Mouse (Mus musculus) megakaryocyte, embryonic 14.5 days (primary cell): ENCODE data around the gene Slc39a7. TPM values are rescaled to one million over a fixed set of nuclear protein-coding genes. Genes with fewer than 3 reads are reported as not detected.

Source experiments
- H3K27me3 ChIP-seq: replicated peaks from 2 replicates; pipeline ENCODE3; 2012; ENCODE audit warnings: inconsistent platforms
- H3K36me3 ChIP-seq: replicated peaks from 2 replicates; pipeline ENCODE3; 2012; ENCODE audit warnings: low read length, inconsistent platforms, mixed read lengths
- H3K4me1 ChIP-seq: 2 replicates; pipeline ENCODE4 v1.6.1; 2012; ENCODE audit warnings: inconsistent platforms
- H3K4me3 ChIP-seq: replicated peaks from 2 replicates; pipeline ENCODE3; 2012; ENCODE audit warnings: moderate library complexity, mild to moderate bottlenecking, inconsistent platforms
- H3K9me3 ChIP-seq: 2 replicates; pipeline ENCODE4 v1.6.1; 2012; ENCODE audit warnings: inconsistent platforms
- FLI1 ChIP-seq: IDR thresholded peaks from 2 replicates; pipeline ENCODE4 v1.6.1; 2012; ENCODE audit warnings: low read length, inconsistent platforms, mixed read lengths
- GATA1 ChIP-seq: IDR thresholded peaks from 3 replicates; pipeline ENCODE4 v1.6.1; 2012; ENCODE audit warnings: mixed read lengths, low read length, inconsistent platforms, borderline replicate concordance
- polyA plus RNA-seq: library from polyadenylated mRNA; stranded (reverse); fragments of >175 nt; gene quantifications from 2 replicates; pipeline ENCODE4 v1.2.3, GENCODE M21; 2012; ENCODE audit warnings: low replicate concordance; ENCODE audit not compliant: insufficient read depth

The Slc39a7 gene
- polyA plus RNA-seq, 1 experiment, result 63.6 TPM

GRCm38 (mm10) chr17:34045941-34046340 lies 14.5 kb upstream of the Slc39a7 start:
- Histone ChIP-seq H3K27me3 (peaks cover 12% of the 10 kb centered on the region), H3K4me1 (peaks cover 30% of the 10 kb centered on the region), H3K4me3 (no peak overlapping the region), H3K36me3 (peaks cover 75% of the 10 kb centered on the region), H3K9me3 (peaks cover 22% of the 10 kb centered on the region)
- no peak for TF ChIP-seq FLI1
- TF ChIP-seq GATA1, result no peak

- Histone ChIP-seq H3K36me3 (peaks cover 66% of the 10 kb centered on the region), H3K9me3 (no peaks in the 10 kb centered on the region), H3K4me3 (no peak overlapping the region), H3K4me1 (peaks cover 31% of the 10 kb centered on the region), H3K27me3 (peaks cover 22% of the 10 kb centered on the region)
- TF ChIP-seq GATA1 (no peak), FLI1 (no peak)
These were observed 8.3 kb upstream of the Slc39a7 start for GRCm38 (mm10) chr17:34039562-34040450.

- TF ChIP-seq GATA1 (no peak), FLI1 (no peak)
- Histone ChIP-seq H3K4me1 (peaks cover 35% of the 10 kb centered on the region), H3K9me3 (no peaks in the 10 kb centered on the region), H3K27me3 (peaks cover 22% of the 10 kb centered on the region), H3K36me3 (peaks cover 65% of the 10 kb centered on the region), H3K4me3 (no peak within 1 kb of the TSS)
These were observed 7.5 kb upstream of the Slc39a7 start, which contains the start of gene Col11a2 for GRCm38 (mm10) chr17:34038878-34039561. Col11a2 (plus strand) TSS chr17:34039437.

GRCm38 (mm10) chr17:34038440-34038839 lies 7.0 kb upstream of the Slc39a7 start:
- no peak overlapping the region for H3K4me3 ChIP-seq
- H3K4me1 ChIP-seq, result peaks cover 41% of the 10 kb centered on the region
- H3K27me3 ChIP-seq, result peaks cover 22% of the 10 kb centered on the region
- peaks cover 63% of the 10 kb centered on the region for H3K36me3 ChIP-seq
- no peaks in the 10 kb centered on the region for H3K9me3 ChIP-seq
- TF ChIP-seq FLI1 (no peak), GATA1 (no peak)

GRCm38 (mm10) chr17:34037241-34037640 lies 5.8 kb upstream of the Slc39a7 start:
- Histone ChIP-seq H3K9me3 (no peaks in the 10 kb centered on the region), H3K27me3 (peaks cover 19% of the 10 kb centered on the region), H3K36me3 (peaks cover 56% of the 10 kb centered on the region), H3K4me1 (peaks cover 53% of the 10 kb centered on the region), H3K4me3 (no peak overlapping the region)
- no peak for TF ChIP-seq GATA1
- no peak for TF ChIP-seq FLI1

GRCm38 (mm10) chr17:34036647-34037046 lies 5.2 kb upstream of the Slc39a7 start:
- peaks cover 55% of the 10 kb centered on the region for H3K36me3 ChIP-seq
- peaks cover 48% of the 10 kb centered on the region for H3K4me1 ChIP-seq
- H3K27me3 ChIP-seq, result peaks cover 13% of the 10 kb centered on the region
- TF ChIP-seq FLI1 (no peak), GATA1 (no peak)
- H3K9me3 ChIP-seq, result no peaks in the 10 kb centered on the region
- H3K4me3 ChIP-seq, result no peak overlapping the region

GRCm38 (mm10) chr17:34035517-34035916 lies 4.0 kb upstream of the Slc39a7 start:
- no peak for TF ChIP-seq GATA1
- no peak for TF ChIP-seq FLI1
- peaks cover 41% of the 10 kb centered on the region for H3K4me1 ChIP-seq
- H3K4me3 ChIP-seq, result no peak overlapping the region
- H3K36me3 ChIP-seq, result peaks cover 58% of the 10 kb centered on the region
- H3K9me3 ChIP-seq, result no peaks in the 10 kb centered on the region
- H3K27me3 ChIP-seq, result peaks cover 8% of the 10 kb centered on the region

GRCm38 (mm10) chr17:34034064-34034463 lies 2.6 kb upstream of the Slc39a7 start:
- Histone ChIP-seq H3K27me3 (no peaks in the 10 kb centered on the region), H3K9me3 (no peaks in the 10 kb centered on the region), H3K4me1 (peaks cover 41% of the 10 kb centered on the region), H3K36me3 (peaks cover 70% of the 10 kb centered on the region), H3K4me3 (peak overlapping the region; percentile 34)
- TF ChIP-seq GATA1, result no peak
- TF ChIP-seq FLI1, result no peak

- peak overlapping the region; percentile 92 for H3K4me3 ChIP-seq
- TF ChIP-seq GATA1, result no peak
- no peak for TF ChIP-seq FLI1
- peaks cover 71% of the 10 kb centered on the region for H3K36me3 ChIP-seq
- H3K27me3 ChIP-seq, result no peaks in the 10 kb centered on the region
- no peaks in the 10 kb centered on the region for H3K9me3 ChIP-seq
- peaks cover 48% of the 10 kb centered on the region for H3K4me1 ChIP-seq
These were observed 2.0 kb upstream of the Slc39a7 start for GRCm38 (mm10) chr17:34033441-34033840.

GRCm38 (mm10) chr17:34032806-34033205 lies 1.3 kb upstream of the Slc39a7 start:
- Histone ChIP-seq H3K36me3 (peaks cover 71% of the 10 kb centered on the region), H3K4me1 (peaks cover 54% of the 10 kb centered on the region)
- TF ChIP-seq GATA1 (no peak), FLI1 (no peak)

More at GRCm38 (mm10) chr17:34032806-34033205, 1.3 kb upstream of the Slc39a7 start:
- H3K9me3 ChIP-seq, result no peaks in the 10 kb centered on the region
- peak overlapping the region; percentile 92 for H3K4me3 ChIP-seq
- H3K27me3 ChIP-seq, result no peaks in the 10 kb centered on the region
